Mouse (Mus musculus): ENCODE results near the gene Dnajc13. TPM values are rescaled to one million over a fixed set of nuclear protein-coding genes. Genes with fewer than 3 reads are reported as not detected.

Gene Dnajc13
- total RNA-seq, 2 experiments from 2014 or later: 32.7 to 63.6 TPM

DNA sequence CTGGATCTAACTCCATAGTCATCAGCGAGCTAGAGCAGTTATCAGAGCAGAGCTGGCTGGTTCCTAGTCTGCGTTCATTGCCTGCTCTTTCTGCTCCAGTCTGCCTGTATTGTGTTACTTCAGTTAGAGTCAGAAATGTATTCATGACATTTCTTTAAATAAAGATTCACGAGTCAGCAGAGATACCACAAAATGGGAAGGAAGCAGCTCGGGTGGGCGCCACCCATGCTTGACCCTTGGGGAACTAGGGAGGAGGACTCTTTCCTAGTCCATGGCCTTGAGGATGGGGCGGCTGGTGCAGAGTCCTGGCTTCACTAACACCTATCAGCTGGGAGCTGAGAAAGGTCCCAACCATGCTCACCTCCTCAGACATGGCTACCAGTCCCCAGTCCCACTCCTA is 122.4 kb downstream of the Dnajc13 start:
- no peak for ATAC-seq (replicated peaks; ENCODE audit: low FRiP score, low TSS enrichment, poor library complexity, severe bottlenecking)

DNA sequence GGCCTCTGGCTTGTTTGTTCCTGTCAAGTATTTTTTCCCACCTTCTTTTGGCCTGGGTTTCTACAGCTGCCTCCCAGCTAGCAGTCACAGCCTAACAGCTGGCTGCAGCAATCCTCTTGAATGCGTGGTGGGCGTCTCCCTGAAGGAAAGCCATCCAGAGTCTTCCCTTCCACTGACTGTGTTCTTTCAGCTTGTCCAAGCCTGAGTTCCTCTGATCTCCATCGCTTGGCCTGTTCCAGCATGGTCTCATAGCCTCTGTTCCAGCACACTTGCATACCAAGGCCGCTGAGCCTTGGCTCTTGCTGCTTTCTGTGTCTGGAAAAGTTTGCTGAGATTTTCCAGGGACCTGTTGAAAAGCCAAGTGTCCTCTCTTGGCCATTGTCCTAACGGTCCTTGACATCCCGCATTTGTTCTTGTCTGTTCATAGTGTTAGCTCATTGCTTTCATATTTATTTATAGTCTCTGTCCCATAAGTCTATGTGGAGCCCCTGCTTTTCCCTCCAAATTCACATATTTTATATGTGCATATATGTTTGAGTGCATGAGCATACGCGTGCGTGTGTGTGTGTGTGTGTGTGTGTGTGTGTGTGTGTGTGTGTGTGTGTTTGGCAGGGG is 132.5 kb downstream of the Dnajc13 start:
- ATAC-seq (replicated peaks; ENCODE audit: low FRiP score, low TSS enrichment, poor library complexity, severe bottlenecking): no peak

DNA sequence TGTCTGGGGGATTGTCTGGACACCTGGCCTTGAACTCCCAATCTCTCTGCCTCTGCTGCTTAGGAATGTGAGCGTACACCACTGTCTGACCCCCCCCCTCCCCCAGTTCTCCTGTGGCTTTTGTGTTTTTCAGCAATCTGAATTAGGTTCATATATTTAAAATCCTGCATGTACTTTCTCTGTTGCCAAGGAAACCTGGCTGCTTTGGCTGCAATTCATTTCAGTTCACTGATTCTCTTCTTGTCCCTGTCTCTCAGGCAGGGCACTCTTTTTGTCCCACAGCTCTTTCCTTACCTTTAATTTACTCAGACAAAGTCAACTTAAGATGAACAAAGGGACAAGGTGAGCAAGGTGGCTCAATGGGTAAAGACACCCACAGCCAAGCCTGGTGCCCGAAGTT is 134.6 kb downstream of the Dnajc13 start:
- ATAC-seq (replicated peaks; ENCODE audit: low FRiP score, low TSS enrichment, poor library complexity, severe bottlenecking): no peak

DNA sequence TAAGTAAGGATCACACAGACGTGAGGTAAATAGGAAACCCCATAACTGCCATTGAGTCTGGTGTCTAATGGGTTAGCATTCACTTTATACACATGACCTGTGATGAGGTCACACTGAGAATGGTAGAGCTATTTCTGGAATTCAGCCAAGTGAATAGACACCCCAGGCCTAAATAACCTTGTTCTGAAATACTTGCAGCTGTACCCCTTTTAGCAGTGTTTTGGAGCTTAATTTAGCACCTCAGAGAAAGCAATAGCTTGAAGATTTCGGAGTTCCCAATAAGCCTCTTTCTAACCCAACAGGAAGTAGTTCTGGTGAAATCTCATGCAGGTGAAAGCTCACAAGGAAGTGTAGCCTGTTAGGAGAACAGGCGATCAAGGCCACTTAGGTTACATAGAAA is 135.9 kb downstream of the Dnajc13 start, which contains the start of gene Ackr4:
Gene Ackr4 (minus strand): TSS at position 101 of the 400 bp plus-strand sequence.
- ATAC-seq (replicated peaks; ENCODE audit: low FRiP score, low TSS enrichment, poor library complexity, severe bottlenecking): no peak

DNA sequence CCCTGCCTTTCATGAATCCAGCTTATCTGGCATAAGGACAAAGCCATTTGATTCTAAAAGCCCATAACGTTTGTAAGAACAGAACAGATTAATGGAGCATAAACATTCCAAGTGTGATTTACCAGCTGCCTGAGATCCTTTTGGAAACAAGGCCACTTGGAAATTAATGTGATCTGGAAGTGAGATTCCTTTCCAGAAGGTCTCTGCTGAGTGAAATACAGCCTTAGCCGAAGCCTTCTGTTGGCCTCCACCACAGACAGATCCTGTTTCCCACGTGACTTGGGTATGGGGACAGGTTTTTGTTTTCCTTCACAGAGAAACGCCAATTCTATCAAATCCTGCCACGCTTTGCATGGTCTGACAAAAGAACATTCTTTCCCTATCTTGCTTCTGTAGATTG is 139.1 kb downstream of the Dnajc13 start:
- no peak for ATAC-seq (replicated peaks; ENCODE audit: low FRiP score, low TSS enrichment, poor library complexity, severe bottlenecking)

DNA sequence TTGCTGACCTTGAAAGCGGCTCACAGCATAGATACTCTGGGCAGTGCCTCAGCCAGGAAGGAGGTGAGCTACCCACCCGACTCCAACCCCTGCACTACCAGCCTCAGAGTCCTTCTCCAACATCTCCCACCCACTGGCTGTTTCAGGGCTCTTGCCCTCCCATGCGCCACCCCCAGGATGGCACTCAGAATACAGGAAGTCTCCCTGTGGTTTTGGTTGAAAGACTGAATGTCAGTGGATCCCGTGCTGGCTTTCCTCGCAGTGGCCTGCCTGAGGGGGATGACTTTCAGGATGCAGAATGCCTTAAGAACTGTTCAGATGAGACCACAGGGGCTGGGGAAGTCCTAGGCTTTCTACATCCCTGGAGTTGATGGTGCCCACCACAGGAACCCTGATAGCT is 139.6 kb downstream of the Dnajc13 start:
- no peak for ATAC-seq (replicated peaks; ENCODE audit: low FRiP score, low TSS enrichment, poor library complexity, severe bottlenecking)

DNA sequence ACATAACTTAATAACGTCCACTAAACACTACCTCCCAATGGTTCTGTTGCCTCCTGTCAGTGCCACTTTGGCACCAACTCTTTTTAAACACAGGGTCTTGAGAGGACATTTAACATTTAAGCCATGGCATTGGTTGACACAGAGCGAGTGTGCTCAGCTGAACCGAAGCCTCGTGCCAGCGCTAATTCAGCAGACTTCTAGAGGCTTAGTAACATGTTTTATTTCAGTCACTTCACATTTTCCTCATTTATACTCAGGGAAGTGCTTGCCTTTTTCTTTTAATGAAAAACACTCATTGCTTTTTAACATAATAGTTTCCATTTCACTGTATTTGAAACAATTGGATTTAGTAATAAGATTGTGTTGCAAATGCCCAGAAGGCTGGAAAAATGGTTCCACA is 153.6 kb downstream of the Dnajc13 start:
- ATAC-seq (replicated peaks; ENCODE audit: low FRiP score, low TSS enrichment, poor library complexity, severe bottlenecking): no peak

DNA sequence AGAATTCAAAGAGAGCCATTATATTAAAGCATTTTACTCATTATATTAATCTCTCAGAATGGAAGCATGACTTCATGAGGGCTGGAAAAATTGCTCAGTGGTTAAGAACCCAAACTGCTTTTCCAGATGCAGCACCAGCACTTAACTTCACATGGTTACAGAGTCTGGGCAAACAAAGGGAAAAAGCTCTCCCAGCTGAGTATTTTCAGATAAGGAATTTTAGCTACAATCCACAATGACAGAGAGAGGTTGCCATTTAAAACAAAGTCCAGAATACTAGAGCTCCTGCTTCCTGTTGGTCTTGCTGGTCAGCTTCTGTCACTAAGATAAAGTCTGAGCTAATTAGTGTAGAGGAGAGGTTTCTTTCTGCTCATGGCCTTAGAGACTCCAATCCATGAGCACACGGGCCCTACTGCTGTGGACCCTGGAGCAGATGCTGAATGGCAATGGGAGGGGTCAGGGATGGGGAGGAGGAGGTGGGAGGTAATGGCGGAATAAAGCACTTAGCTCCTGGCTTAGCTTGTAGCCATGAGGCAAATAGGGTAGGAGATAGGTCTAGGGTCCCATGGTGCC is 154.1 kb downstream of the Dnajc13 start:
- ATAC-seq (replicated peaks; ENCODE audit: low FRiP score, low TSS enrichment, poor library complexity, severe bottlenecking): no peak

DNA sequence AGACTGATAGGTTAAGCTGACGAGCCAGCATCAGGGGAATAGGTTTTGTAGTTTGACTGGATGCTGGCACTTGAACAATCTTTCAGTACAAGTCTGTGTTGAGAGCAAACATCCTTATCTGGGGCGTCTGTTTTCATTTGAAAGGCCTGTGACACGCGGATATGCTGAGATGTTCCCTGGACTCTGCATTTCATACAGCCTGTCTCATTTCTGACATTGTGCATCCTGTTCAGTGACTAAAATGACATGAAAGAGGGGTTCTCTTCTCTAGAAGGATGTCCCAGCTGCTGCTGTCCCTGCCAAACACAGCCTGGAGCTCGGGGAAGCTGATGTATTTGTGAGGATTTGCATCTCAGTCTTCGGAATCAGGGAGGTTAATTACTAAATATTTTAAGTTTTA is 155.2 kb downstream of the Dnajc13 start:
- no peak for ATAC-seq (replicated peaks; ENCODE audit: low FRiP score, low TSS enrichment, poor library complexity, severe bottlenecking)

DNA sequence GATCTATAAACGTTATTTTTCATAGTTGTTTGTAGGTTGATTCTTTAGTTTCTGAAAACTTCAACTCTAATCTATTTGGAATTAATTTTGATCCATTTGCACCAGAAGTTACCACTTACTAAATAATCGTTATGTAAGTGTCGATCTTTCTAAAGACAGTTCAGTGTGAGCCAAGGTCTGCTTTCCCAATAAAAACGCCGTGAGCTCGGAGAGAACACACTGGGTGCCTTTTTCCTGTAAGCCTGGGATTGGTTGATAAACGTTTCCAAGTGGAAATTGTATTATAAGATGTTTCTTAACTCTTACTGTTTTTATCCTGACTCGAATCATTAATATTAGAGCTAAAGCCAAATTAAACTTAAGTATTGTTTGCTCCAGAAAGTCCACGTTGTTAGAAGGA is 155.8 kb downstream of the Dnajc13 start:
- ATAC-seq (replicated peaks; ENCODE audit: low FRiP score, low TSS enrichment, poor library complexity, severe bottlenecking): no peak

DNA sequence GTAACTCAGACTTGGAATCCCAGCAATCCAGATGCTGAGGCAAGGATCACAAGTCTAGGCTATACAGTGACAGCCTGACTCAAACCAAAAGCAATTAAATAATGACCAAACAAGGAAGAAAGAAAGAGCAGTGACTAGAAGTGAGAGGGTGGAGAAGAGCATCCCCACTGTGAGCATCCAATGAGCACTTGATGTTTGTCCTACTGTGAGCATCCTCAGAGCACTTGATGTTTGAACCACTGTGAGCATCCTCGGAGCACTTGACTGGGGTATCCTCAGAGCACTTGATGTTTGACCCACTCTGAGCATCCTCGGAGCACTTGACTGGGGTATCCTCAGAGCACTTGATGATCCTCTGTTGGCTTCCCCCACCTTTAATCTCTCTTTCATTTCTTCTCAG is 157.7 kb downstream of the Dnajc13 start:
- ATAC-seq (replicated peaks; ENCODE audit: low FRiP score, low TSS enrichment, poor library complexity, severe bottlenecking): no peak

DNA sequence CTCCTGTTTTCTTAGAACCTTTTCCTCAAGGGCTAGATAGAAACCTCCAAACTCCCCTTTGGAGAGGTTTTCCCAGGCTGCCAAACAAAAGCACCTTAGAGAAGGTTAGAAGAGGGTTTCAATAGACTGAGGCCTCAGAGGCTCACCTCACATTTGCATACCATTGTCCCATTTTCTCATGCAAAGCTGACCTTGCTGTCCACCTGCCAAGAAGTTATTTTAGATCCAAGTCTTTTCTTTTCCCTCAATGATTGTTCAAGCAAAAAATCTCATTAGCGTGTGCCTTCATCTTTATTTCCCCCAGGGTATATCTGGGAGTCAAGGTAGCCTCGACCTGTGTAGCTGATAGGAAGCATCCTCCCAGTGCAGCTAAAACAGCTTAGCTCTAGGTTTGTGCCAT is 159.8 kb downstream of the Dnajc13 start:
- no peak for ATAC-seq (replicated peaks; ENCODE audit: low FRiP score, low TSS enrichment, poor library complexity, severe bottlenecking)

DNA sequence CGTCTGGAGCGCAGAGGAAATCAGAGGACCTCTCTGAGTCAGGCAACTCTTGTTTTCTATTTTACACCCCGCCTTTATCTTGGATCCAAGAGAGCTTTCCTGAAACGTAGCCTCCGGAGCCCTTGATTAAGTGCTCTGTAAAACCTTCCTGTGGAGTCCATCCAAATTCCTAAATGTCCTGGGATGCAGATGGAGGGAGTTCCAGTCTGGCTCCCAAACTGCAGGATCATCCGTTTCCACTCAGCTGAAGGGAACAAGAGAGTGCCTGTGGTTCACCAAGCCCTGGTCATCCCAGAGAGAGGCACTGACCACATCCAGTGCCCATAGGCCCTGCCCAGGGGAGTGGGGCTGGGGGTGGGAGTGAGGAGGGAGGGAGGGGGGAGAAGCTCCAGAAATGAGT is 160.4 kb downstream of the Dnajc13 start:
- ATAC-seq (replicated peaks; ENCODE audit: low FRiP score, low TSS enrichment, poor library complexity, severe bottlenecking): no peak

DNA sequence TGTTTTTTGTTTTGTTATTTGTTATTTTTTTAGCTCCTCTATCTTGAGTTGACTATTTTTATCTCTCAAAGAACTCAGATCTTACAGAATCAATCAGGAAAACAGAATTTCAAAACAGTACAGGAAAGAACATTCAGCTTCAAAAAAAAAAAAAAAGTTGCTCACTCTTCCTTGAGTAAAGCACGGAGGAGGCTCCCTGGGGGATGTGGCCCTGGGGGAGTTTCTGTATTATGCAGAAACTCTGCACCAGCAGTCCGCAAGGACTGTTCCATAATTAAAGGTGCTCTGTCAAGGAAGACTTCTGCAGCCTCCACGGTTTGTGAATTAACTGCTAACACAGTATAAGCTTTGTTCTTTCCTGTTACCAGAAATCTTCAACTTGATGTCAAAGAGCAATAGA is 161.3 kb downstream of the Dnajc13 start:
- no peak for ATAC-seq (replicated peaks; ENCODE audit: low FRiP score, low TSS enrichment, poor library complexity, severe bottlenecking)

Other genes starting within 250 kb of the Dnajc13 start
- gene Gm28305, start 222.3 kb downstream of the Dnajc13 start, total RNA-seq (2014; fragmentation: Nextera tagmentation): 8.2 TPM in 1 of 2 replicates, not detected in the other
- gene Gm28305, start 222.3 kb downstream of the Dnajc13 start, total RNA-seq (2017): not detected in 2 replicates
- 22.7 and 24.3 TPM in 2 replicates for gene Uba5, start 199.8 kb downstream of the Dnajc13 start, total RNA-seq (2014; fragmentation: Nextera tagmentation)
- gene Uba5, start 199.8 kb downstream of the Dnajc13 start, total RNA-seq (2017): 31.8 and 34.7 TPM in 2 replicates
- 12.4 and 18.1 TPM in 2 replicates for gene Acad11, start 199.6 kb downstream of the Dnajc13 start, total RNA-seq (2014; fragmentation: Nextera tagmentation)
- gene Acad11, start 199.6 kb downstream of the Dnajc13 start, total RNA-seq (2017): 18.3 and 26.7 TPM in 2 replicates
- not detected in 2 replicates for gene Ackr4, start 136.0 kb downstream of the Dnajc13 start, total RNA-seq (2014; fragmentation: Nextera tagmentation)
- gene Ackr4, start 136.0 kb downstream of the Dnajc13 start, total RNA-seq (2017): 0.09 TPM in 1 of 2 replicates, not detected in the other
- 1.6 and 5.5 TPM in 2 replicates for gene Acpp, start 74.8 kb upstream of the Dnajc13 start, total RNA-seq (2014; fragmentation: Nextera tagmentation)
- 1.3 and 1.7 TPM in 2 replicates for gene Acpp, start 74.8 kb upstream of the Dnajc13 start, total RNA-seq (2017)

Data from megakaryocyte-erythroid progenitor cell, adult 5-6 weeks (primary cell).